Mouse (Mus musculus) liver, embryonic 14.5 days (tissue): ENCODE measurements around the gene Kat6b. TPM values are rescaled to one million over a fixed set of nuclear protein-coding genes. Genes with fewer than 3 reads are reported as not detected.

Source experiments
- ATAC-seq: fragments of 200-750 bp; cut with Nextera tagmentation; 2 replicates; pipeline ENCODE4 v1.8.0; 2017; ENCODE audit warnings: moderate number of reproducible peaks, mild to moderate bottlenecking, moderate library complexity; ENCODE audit not compliant: insufficient read depth
- DNase-seq, 3 experiments: peaks; one replicate each; pipeline ENCODE4 v3.0.0-alpha.2; 2012 to 2013; ENCODE audit warnings: low read depth in 3 of 3, low spot score in 3 of 3
- H3K27ac ChIP-seq: fragments of 300-500 bp; sonication (generic); 2 replicates; pipeline ENCODE4 v1.5.1; 2014; ENCODE audit warnings: moderate library complexity, mild to moderate bottlenecking, control low read depth, inconsistent platforms
- H3K27me3 ChIP-seq: fragments of 300-500 bp; sonication (generic); 2 replicates; pipeline ENCODE4 v1.6.1; 2014; ENCODE audit warnings: mild to moderate bottlenecking, low read length, moderate library complexity; ENCODE audit not compliant: control insufficient read depth, insufficient read depth
- H3K36me3 ChIP-seq: fragments of 300-500 bp; sonication (generic); replicated peaks from 2 replicates; pipeline ENCODE4 v1.6.1; 2014; ENCODE audit warnings: low read depth; ENCODE audit not compliant: control insufficient read depth, insufficient read depth
- H3K4me1 ChIP-seq, 2 experiments: fragments of 200-500 bp in 1 of 2; fragments of 300-500 bp in 1 of 2; sonication (generic) in 1 of 2; replicated peaks; 2 replicates each; pipeline ENCODE4 v1.6.1; 2012 to 2014; ENCODE audit warnings: antibody characterized with exemption in 1 of 2, inconsistent platforms in 1 of 2, low read length in 1 of 2; ENCODE audit not compliant: control insufficient read depth in 2 of 2, insufficient read depth in 2 of 2
- H3K4me2 ChIP-seq: fragments of 300-500 bp; sonication (generic); 2 replicates; pipeline ENCODE4 v1.6.1; 2014; ENCODE audit warnings: low read depth, mild to moderate bottlenecking, control low read depth, moderate library complexity
- H3K4me3 ChIP-seq, 2 experiments: fragments of 200-500 bp in 1 of 2; fragments of 300-500 bp in 1 of 2; sonication (generic) in 1 of 2; 2 replicates each; pipeline ENCODE4 v1.5.1; 2012 to 2014; ENCODE audit warnings: low read depth in 2 of 2, low read length in 2 of 2, mild to moderate bottlenecking in 2 of 2, control low read depth in 1 of 2, inconsistent platforms in 1 of 2, moderate library complexity in 1 of 2; ENCODE audit not compliant: insufficient read depth in 1 of 2
- H3K9ac ChIP-seq: fragments of 300-500 bp; sonication (generic); replicated peaks from 2 replicates; pipeline ENCODE4 v1.6.1; 2014; ENCODE audit warnings: mild to moderate bottlenecking, control low read depth, moderate library complexity
- H3K9me3 ChIP-seq: fragments of 300-500 bp; sonication (generic); 2 replicates; pipeline ENCODE4 v1.6.1; 2016; ENCODE audit warnings: low read length, mixed read lengths; ENCODE audit not compliant: control insufficient read depth
- CTCF ChIP-seq: IDR thresholded peaks from 2 replicates; pipeline ENCODE4 v1.5.1; 2016; ENCODE audit warnings: antibody characterized with exemption, low read depth, control low read depth
- EP300 ChIP-seq: IDR thresholded peaks from 2 replicates; pipeline ENCODE4 v1.6.1; 2016; ENCODE audit warnings: antibody characterized with exemption, low read depth
- WGBS: fragments of 180-500 bp; shearing (Covaris S2); extraction: QIAGEN DNeasy Blood & Tissue Kit; methylation state at CpG from one replicate; pipeline ENCODE4 v1.1.7; 2014; ENCODE audit not compliant: insufficient replicate concordance; 5-methylcytosine and 5-hydroxymethylcytosine counted together
- polyA plus RNA-seq, 2 experiments: library from polyadenylated mRNA; depleted of rRNA in 1 of 2; stranded (reverse) in 1 of 2; unstranded in 1 of 2; fragments of >200 nt; fragmentation: Nextera tagmentation in 1 of 2; extraction: Ambion mirVana in 1 of 2; gene quantifications; 2 replicates each; pipeline versions ENCODE4 v1.2.1 to v1.2.3; 2012 to 2014

Kat6b gene
- polyA plus RNA-seq, 2 experiments, result 0.93 to 1.4 TPM

- H3K27me3 ChIP-seq, result no peaks in the 10 kb centered on the region
- 12% methylated on average over 4 of the region's 4 CpGs for WGBS
- TF ChIP-seq CTCF (no peak), EP300 (peak; percentile 42; the same call in 1 of the 2 replicates)
- ATAC-seq (no peak), DNase-seq (peak in 1 of 3 experiments; percentile 12)
- no peak overlapping the region for H3K9ac ChIP-seq
- H3K4me3 ChIP-seq, result no peak overlapping the region
- H3K4me1 ChIP-seq, result peaks cover 22 to 41% of the 10 kb centered on the region in 2 experiments
- H3K36me3 ChIP-seq, result no peaks in the 10 kb centered on the region
- no peak overlapping the region for H3K4me2 ChIP-seq
- H3K9me3 ChIP-seq, result no peaks in the 10 kb centered on the region
- H3K27ac ChIP-seq, result no peak overlapping the region
These were observed 121.7 kb downstream of the Kat6b start for GRCm38 (mm10) chr14:21602937-21603336.

GRCm38 (mm10) chr14:21607686-21608085 lies 126.5 kb downstream of the Kat6b start:
- Histone ChIP-seq H3K27me3 (no peaks in the 10 kb centered on the region), H3K4me3 (no peak overlapping the region), H3K4me1 (peaks cover 0 to 10% of the 10 kb centered on the region in 2 experiments; a peak in 3 of 4 replicates), H3K27ac (no peak overlapping the region), H3K4me2 (no peak overlapping the region), H3K9ac (no peak overlapping the region), H3K36me3 (no peaks in the 10 kb centered on the region), H3K9me3 (no peaks in the 10 kb centered on the region)
- DNase-seq, result no peak
- TF ChIP-seq CTCF, result no peak
- no peak for TF ChIP-seq EP300
- no peak for ATAC-seq
- WGBS, result 73% methylated on average over 4 of the region's 4 CpGs

- Histone ChIP-seq H3K36me3 (no peaks in the 10 kb centered on the region), H3K4me3 (no peak overlapping the region), H3K27me3 (no peaks in the 10 kb centered on the region), H3K27ac (no peak overlapping the region), H3K4me1 (peaks cover 0 to 2% of the 10 kb centered on the region in 2 experiments; a peak in 1 of 4 replicates), H3K9ac (no peak overlapping the region), H3K9me3 (no peaks in the 10 kb centered on the region), H3K4me2 (no peak overlapping the region)
- ATAC-seq (no peak), DNase-seq (no peak)
- TF ChIP-seq EP300 (no peak), CTCF (no peak)
- WGBS, result 70% methylated on average over 4 of the region's 4 CpGs
These were observed 127.7 kb downstream of the Kat6b start for GRCm38 (mm10) chr14:21608886-21609285.

- no peak overlapping the region for H3K27ac ChIP-seq
- H3K4me1 ChIP-seq, result no peaks in the 10 kb centered on the region
- H3K4me3 ChIP-seq, result no peak overlapping the region
- no peaks in the 10 kb centered on the region for H3K27me3 ChIP-seq
- TF ChIP-seq CTCF, result peak; percentile 63; the same call in 1 of the 2 replicates
- no peak for TF ChIP-seq EP300
- H3K36me3 ChIP-seq, result no peaks in the 10 kb centered on the region
- no peaks in the 10 kb centered on the region for H3K9me3 ChIP-seq
- ATAC-seq (no peak), DNase-seq (peak in 2 of 3 experiments; percentile 22 to 31)
- H3K4me2 ChIP-seq, result no peak overlapping the region
- H3K9ac ChIP-seq, result no peak overlapping the region
- WGBS, result 11% methylated on average over 3 of the region's 3 CpGs
These were observed 129.0 kb downstream of the Kat6b start for GRCm38 (mm10) chr14:21610224-21610623.

- H3K9ac ChIP-seq, result no peak overlapping the region
- 69% methylated on average over 6 of the region's 6 CpGs for WGBS
These were observed 131.8 kb downstream of the Kat6b start for GRCm38 (mm10) chr14:21613031-21613430.

GRCm38 (mm10) chr14:21614103-21614502 lies 132.9 kb downstream of the Kat6b start:
- Histone ChIP-seq H3K27ac (no peak overlapping the region), H3K27me3 (no peaks in the 10 kb centered on the region), H3K4me3 (no peak overlapping the region), H3K4me1 (no peaks in the 10 kb centered on the region), H3K36me3 (no peaks in the 10 kb centered on the region), H3K9me3 (no peaks in the 10 kb centered on the region), H3K4me2 (no peak overlapping the region), H3K9ac (no peak overlapping the region)
- ATAC-seq, result no peak
- 67% methylated on average over 5 of the region's 5 CpGs for WGBS
- DNase-seq, result no peak
- TF ChIP-seq EP300 (no peak), CTCF (no peak)

More at GRCm38 (mm10) chr14:21613031-21613430, 131.8 kb downstream of the Kat6b start:
- Histone ChIP-seq H3K4me2 (no peak overlapping the region), H3K9me3 (no peaks in the 10 kb centered on the region), H3K4me1 (no peaks in the 10 kb centered on the region), H3K27ac (no peak overlapping the region), H3K36me3 (no peaks in the 10 kb centered on the region), H3K4me3 (no peak overlapping the region), H3K27me3 (no peaks in the 10 kb centered on the region)
- DNase-seq, result no peak
- ATAC-seq, result no peak
- no peak for TF ChIP-seq EP300
